Mouse (Mus musculus) B cell, adult 2 months (primary cell): ENCODE results near the gene Plcb1.
"Not testable (repeated sequence)": the region's sequence is repeated elsewhere in the genome, so short reads cannot be mapped to it uniquely, and the experiment has no call there.

Source experiments
- DNase-seq, 2 experiments: peaks; one replicate each; pipeline ENCODE4 v3.0.0; 2022

Gene Plcb1

GRCm38 (mm10) chr2:135329782-135330545, 544.1 kb downstream of the Plcb1 start:
- peak in 1 of 2 experiments; percentile 3 for DNase-seq

GRCm38 (mm10) chr2:135331868-135332267, 546.0 kb downstream of the Plcb1 start:
- no peak for DNase-seq

GRCm38 (mm10) chr2:135356311-135356710, 570.4 kb downstream of the Plcb1 start:
- no peak for DNase-seq

DNA sequence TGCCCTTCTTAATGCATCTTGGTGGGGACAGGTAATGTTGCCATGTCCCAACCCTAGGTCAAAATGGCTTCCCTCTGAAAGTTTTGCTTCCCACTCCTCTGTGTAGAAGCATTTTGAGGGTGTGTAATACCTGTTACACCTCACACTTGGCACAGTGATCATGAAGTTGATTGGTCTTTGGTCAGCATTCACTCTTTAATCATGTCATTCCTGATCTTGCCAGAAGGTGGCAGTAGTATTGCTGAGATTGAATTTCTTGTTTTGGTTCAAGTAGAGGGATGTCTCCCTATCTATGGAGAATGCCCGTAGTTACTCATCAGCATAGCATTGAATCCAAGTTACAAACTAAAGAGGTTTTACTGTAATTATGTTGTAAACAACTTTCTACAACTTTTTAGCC, 575.9 kb downstream of the Plcb1 start:
- peak; percentile 1 to 2 for DNase-seq

- no peak for DNase-seq
These were observed 577.1 kb downstream of the Plcb1 start for GRCm38 (mm10) chr2:135362948-135363347.

GRCm38 (mm10) chr2:135370259-135370835, 584.5 kb downstream of the Plcb1 start:
- no peak for DNase-seq

- DNase-seq: not testable (repeated sequence)
These were observed 594.9 kb downstream of the Plcb1 start for GRCm38 (mm10) chr2:135380796-135381195.

GRCm38 (mm10) chr2:135381396-135381795, 595.5 kb downstream of the Plcb1 start:
- no peak for DNase-seq

DNA sequence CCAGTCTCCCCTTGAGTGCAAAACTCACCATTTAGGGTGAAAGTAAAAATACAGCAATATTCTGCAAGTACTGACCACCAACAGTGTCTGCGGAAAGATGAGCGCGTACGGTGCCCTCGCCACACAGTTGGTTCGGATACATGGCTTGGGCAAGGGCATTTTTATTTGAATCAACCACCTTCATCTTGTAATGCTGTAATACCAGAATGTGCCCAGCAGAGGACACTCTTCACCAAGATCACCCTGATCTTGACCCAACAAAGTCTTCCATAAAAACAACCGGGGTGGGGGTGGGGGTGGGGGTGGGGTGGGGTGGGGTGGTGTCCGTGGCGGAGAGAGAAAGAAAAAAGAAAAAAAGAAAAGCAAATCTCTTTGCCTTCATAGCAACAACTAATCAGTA, 602.1 kb downstream of the Plcb1 start:
- no peak for DNase-seq

DNA sequence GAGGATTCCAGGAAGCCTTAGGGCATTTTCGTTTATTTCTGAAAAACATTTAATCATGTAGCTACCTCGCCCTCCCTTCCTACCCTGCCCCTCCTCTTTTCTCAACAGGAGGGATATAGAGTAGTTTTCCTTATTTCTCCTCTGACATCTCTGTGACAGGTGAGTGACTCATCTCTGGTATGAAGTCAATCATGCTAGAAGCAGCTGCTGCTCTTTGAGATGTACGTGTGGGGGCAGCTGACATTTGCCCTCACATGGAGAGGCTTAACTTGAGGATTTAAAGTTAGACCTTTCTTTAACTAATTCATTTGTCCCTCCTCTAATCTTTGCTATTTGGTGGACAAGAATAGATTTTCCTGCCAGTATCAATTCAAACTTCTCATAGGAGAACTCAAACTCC, 608.8 kb downstream of the Plcb1 start:
- DNase-seq: no peak

- DNase-seq: no peak
These were observed 610.5 kb downstream of the Plcb1 start for GRCm38 (mm10) chr2:135396375-135396774.

DNA sequence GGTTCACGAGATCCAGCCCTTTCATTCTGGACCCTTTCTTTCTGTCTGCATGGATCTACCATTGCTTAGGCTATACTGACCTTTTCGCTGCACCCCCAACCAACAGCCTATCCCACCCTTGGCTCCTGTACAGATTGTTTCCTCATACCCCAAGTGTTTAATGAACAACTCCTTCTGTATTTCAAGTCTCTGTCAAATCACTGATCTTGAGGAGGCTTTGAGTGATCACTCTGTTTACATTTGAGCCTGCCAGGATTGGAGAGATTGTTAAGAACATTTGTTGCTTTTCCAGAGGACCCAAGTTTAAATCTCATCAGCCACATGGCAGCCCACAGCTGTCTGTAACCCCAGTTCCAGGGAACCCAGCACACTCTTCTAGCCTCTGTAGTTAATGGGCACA, 612.1 kb downstream of the Plcb1 start:
- no peak for DNase-seq

- DNase-seq: no peak
These were observed 613.9 kb downstream of the Plcb1 start for GRCm38 (mm10) chr2:135399760-135400159.

- no peak for DNase-seq
These were observed 617.0 kb downstream of the Plcb1 start for GRCm38 (mm10) chr2:135402916-135403315.

- DNase-seq: no peak
These were observed 617.5 kb downstream of the Plcb1 start for GRCm38 (mm10) chr2:135403344-135403743.

GRCm38 (mm10) chr2:135404095-135404494, 618.2 kb downstream of the Plcb1 start:
- DNase-seq: no peak

GRCm38 (mm10) chr2:135409418-135410097, 623.7 kb downstream of the Plcb1 start:
- no peak for DNase-seq

- DNase-seq: no peak
These were observed 625.8 kb downstream of the Plcb1 start for GRCm38 (mm10) chr2:135411675-135412074.

DNA sequence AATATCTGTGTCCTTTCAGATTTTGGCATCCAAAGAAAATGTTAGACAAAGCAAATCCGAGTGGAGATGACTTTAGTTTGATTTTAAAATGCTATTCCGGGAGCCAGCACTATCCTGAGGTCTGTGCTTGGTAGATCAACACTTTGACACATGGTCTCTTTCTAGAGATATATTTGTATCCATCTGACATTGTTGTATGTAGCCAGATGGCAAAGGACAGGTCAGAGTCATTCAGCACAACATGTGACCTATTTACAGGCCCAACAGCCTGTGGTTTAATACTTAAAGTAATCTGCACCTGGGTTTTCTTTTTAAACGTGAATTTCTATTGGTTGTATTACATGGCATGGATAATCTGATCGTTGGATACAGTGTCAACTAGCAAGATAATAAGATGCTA, 629.3 kb downstream of the Plcb1 start:
- DNase-seq: no peak

GRCm38 (mm10) chr2:135419301-135419700, 633.4 kb downstream of the Plcb1 start:
- DNase-seq: no peak

DNA sequence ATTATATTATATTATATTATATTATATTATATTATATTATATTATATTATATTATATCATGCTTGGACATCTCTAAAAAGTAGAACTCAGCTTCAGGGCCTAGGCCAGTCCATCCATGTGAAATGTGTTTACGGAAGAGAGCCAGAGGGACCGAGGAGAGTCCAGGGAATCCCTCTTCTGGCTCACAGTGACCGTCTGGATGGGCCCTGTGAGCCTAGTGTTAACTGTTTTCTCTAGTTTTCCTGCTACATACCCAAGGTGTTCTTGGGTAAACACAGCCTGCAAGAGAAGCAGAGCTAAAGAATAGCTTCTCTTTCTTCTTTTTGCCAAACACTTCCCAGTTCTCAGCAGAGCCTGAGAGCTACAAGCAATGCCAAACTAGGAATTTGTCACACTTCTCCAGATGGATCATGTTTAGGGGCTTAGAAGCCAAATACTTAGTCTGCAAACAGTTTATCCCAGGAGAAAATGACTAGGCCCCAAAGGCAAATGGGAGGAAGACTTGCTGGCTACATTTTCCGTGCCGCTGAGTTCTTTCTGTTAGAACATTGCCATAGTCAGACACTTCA, 649.2 kb downstream of the Plcb1 start:
- no peak for DNase-seq

GRCm38 (mm10) chr2:135439034-135439433, 653.2 kb downstream of the Plcb1 start:
- DNase-seq: no peak
